Mouse (Mus musculus) kidney, embryonic 15.5 days (tissue): ENCODE data around the gene Myo16. TPM values are rescaled to one million over a fixed set of nuclear protein-coding genes. Genes with fewer than 3 reads are reported as not detected.

Experiments used
- ATAC-seq: fragments of 200-750 bp; cut with Nextera tagmentation; replicated peaks from 2 replicates; pipeline ENCODE4 v1.8.0; 2017; ENCODE audit warnings: moderate TSS enrichment; ENCODE audit not compliant: low FRiP score
- H3K27ac ChIP-seq: fragments of 300-500 bp; sonication (generic); 2 replicates; pipeline ENCODE4 v1.5.1; 2015; ENCODE audit warnings: mild to moderate bottlenecking, inconsistent platforms
- H3K27me3 ChIP-seq: fragments of 300-500 bp; sonication (generic); 2 replicates; pipeline ENCODE4 v1.6.1; 2015; ENCODE audit warnings: inconsistent platforms
- H3K36me3 ChIP-seq: fragments of 300-500 bp; sonication (generic); 2 replicates; pipeline ENCODE4 v1.6.1; 2015; ENCODE audit warnings: inconsistent platforms
- H3K4me1 ChIP-seq: fragments of 300-500 bp; sonication (generic); 2 replicates; pipeline ENCODE4 v1.6.1; 2015; ENCODE audit warnings: inconsistent platforms
- H3K4me2 ChIP-seq: fragments of 300-500 bp; sonication (generic); 2 replicates; pipeline ENCODE4 v1.6.1; 2015; ENCODE audit warnings: moderate library complexity, mild to moderate bottlenecking, inconsistent platforms
- H3K4me3 ChIP-seq: fragments of 300-500 bp; sonication (generic); replicated peaks from 2 replicates; pipeline ENCODE4 v1.5.1; 2015; ENCODE audit warnings: mild to moderate bottlenecking, inconsistent platforms
- H3K9ac ChIP-seq: fragments of 300-500 bp; sonication (generic); 2 replicates; pipeline ENCODE4 v1.6.1; 2015; ENCODE audit warnings: mild to moderate bottlenecking, inconsistent platforms
- H3K9me3 ChIP-seq: fragments of 300-500 bp; sonication (generic); replicated peaks from 2 replicates; pipeline ENCODE4 v1.6.1; 2016; ENCODE audit warnings: inconsistent platforms
- WGBS: fragments of 180-500 bp; shearing (Covaris S2); methylation state at CpG from one replicate; pipeline ENCODE4 v1.1.7; 2015; ENCODE audit warnings: mixed read lengths; 5-methylcytosine and 5-hydroxymethylcytosine counted together
- polyA plus RNA-seq: library from polyadenylated mRNA; unstranded; fragments of >200 nt; fragmentation: Nextera tagmentation; extraction: Ambion mirVana; gene quantifications from 2 replicates; pipeline ENCODE4 v1.2.1, GENCODE M21; 2015

Myo16 gene
- polyA plus RNA-seq, 1 experiment from 2014 or later = 0.34 TPM

DNA sequence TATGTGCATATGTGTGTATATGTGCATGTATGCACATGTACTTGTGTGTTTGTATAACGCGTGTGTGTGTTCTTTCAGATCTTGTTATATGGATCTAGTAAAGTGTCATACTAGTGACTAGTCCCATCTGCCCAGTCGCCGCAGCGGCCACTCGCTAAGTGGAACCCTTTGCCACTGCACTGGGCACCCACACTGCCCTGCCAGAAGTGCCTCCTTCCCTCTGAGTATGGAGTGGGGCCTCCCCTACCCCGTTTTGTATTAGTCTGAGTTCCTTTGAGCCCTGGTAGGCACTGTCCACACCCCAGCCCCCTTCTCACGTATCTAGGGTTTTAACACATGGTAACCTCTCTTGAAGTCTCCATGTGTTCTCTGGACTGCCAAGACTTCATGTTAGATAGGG is 264.3 kb downstream of the Myo16 start:
- no peak for ATAC-seq
- H3K9ac ChIP-seq = no peak overlapping the region
- 84% methylated on average over 8 of the region's 8 CpGs for WGBS

DNA sequence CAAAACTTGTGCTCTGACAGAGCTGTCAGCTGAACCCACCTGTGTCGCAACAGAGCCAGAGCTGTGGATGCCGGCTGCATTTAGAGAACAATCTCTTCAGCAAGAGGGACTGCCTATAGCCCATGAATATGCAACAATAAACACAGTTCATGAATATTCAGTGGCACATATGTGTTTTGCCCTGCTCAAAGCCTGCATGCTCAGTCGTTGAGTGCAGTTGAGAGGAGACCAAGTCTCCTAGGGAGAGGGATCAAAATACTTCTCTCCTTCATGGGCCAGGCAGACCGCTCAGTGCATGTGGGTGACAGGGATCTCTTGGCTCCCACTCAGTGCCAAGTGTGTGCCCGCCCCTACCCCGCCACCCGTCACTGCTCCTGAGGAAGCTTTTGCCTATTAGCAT is 265.3 kb downstream of the Myo16 start:
- Histone ChIP-seq H3K4me3 (no peak overlapping the region), H3K27me3 (no peaks in the 10 kb centered on the region), H3K4me1 (peaks cover 9% of the 10 kb centered on the region), H3K27ac (no peak overlapping the region), H3K9me3 (no peaks in the 10 kb centered on the region), H3K36me3 (no peaks in the 10 kb centered on the region), H3K9ac (no peak overlapping the region), H3K4me2 (no peak overlapping the region)
- 81% methylated on average over 7 of the region's 7 CpGs for WGBS
- no peak for ATAC-seq

More for the DNA sequence above, 264.3 kb downstream of the Myo16 start:
- Histone ChIP-seq H3K36me3 (no peaks in the 10 kb centered on the region), H3K27me3 (no peaks in the 10 kb centered on the region), H3K4me3 (no peak overlapping the region), H3K4me1 (peaks cover 9% of the 10 kb centered on the region), H3K9me3 (no peaks in the 10 kb centered on the region), H3K4me2 (no peak overlapping the region), H3K27ac (no peak overlapping the region)

DNA sequence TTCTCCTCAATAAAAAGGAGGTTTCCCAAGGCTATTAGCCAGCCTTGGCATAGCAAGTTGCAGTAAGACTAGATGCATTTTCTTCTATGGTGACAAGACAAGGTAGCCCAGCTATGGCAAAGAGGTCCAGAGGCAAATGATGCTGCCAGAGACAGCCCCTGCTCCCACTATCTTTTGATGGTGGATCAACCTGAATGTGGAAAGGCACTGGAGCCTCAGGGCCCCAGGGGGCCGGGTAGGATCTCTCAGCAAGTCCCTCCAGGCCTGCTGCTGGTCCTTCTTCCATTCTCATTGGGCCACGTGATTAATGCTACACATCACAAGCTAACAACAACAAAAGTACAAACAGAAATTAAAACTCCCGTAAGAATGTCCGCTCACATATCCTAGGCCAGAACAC is 266.0 kb downstream of the Myo16 start:
- WGBS = 72% methylated on average over 4 of the region's 4 CpGs
- no peaks in the 10 kb centered on the region for H3K9me3 ChIP-seq
- no peak for ATAC-seq

DNA sequence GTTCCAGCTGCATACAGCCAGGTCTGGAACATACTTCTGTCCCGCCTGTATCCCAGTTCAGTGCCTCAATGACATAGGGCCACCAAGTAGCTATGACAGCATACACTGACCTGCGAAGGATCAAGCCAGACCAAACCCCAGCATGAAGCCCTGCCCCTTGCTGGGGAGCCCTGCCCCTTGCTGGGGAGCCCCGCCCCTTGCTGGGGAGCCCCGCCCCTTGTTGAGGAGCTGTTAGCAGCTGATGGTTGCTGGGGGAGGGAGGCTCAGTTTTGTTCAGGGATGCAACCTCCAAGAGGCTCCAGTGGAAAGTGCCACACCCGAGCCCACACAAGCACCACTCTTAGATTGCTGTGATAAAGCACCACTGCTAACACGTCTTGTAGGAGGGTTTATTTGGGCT is 266.8 kb downstream of the Myo16 start:
- 78% methylated on average over 6 of the region's 6 CpGs for WGBS
- Histone ChIP-seq H3K9ac (no peak overlapping the region), H3K27ac (no peak overlapping the region), H3K36me3 (no peaks in the 10 kb centered on the region), H3K4me3 (no peak overlapping the region), H3K27me3 (no peaks in the 10 kb centered on the region), H3K4me1 (0 out of 2 replicates have a peak, but pooled peaks cover 5% of the 10 kb centered on the region), H3K4me2 (no peak overlapping the region), H3K9me3 (no peaks in the 10 kb centered on the region)
- no peak for ATAC-seq

More for the DNA sequence above, 266.0 kb downstream of the Myo16 start:
- no peak overlapping the region for H3K27ac ChIP-seq
- H3K4me2 ChIP-seq = no peak overlapping the region
- H3K27me3 ChIP-seq = no peaks in the 10 kb centered on the region
- no peak overlapping the region for H3K9ac ChIP-seq
- H3K36me3 ChIP-seq = no peaks in the 10 kb centered on the region
- no peak overlapping the region for H3K4me3 ChIP-seq
- H3K4me1 ChIP-seq = peaks cover 9% of the 10 kb centered on the region

DNA sequence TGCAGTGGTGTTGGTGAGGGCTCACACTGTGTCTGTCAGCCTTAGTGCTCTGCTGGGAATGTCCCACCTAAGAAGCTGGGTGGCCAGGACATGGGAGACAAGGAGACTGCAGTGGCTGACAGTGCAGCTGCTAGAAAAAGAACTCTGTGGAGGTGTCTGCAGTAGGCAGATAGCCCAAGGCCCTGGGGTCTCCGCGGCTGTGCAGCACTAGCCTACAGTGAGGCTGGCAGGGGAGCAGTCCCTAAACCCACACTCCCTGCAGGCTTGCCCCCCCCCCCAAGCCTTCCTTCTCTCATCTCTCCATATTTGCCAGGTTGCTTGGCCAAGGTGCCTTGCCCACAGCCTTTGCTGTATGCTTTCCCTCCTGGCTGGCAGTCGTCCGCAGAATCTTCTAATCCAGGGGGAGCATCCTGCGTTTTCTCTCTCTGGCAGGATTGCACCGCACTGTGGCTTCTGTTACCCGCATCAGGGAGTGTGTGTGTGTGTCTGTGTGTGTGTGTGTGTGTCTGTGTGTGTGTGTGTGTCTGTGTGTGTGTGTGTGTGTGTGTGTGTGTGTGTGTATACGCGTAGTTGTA is 267.9 kb downstream of the Myo16 start:
- Histone ChIP-seq H3K27ac (no peak overlapping the region), H3K4me2 (no peak overlapping the region), H3K9ac (no peak overlapping the region), H3K4me1 (0 out of 2 replicates have a peak, but pooled peaks cover 2% of the 10 kb centered on the region), H3K4me3 (no peak overlapping the region), H3K27me3 (no peaks in the 10 kb centered on the region), H3K9me3 (no peaks in the 10 kb centered on the region), H3K36me3 (no peaks in the 10 kb centered on the region)
- WGBS = 89% methylated on average over 9 of the region's 9 CpGs
- ATAC-seq = no peak

DNA sequence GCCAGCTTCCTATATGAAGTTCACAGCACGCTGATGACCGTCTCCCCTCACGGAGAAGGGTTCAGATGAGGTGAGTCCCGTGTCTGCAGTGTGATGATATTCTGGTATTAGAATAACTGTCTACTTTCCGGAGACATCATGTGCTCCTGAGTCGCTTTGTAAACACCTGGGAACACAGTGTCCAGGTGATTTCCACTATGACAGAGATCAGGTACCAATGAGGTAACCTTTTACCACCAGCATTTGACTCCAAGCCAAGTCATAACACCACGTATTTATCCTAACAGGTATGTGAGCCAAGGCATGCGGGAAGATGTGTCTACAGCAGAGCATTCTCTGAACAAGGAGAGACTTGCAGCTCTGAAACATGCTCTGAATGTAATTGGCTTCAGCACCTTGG is 281.8 kb downstream of the Myo16 start:
- Histone ChIP-seq H3K9ac (no peak overlapping the region), H3K4me2 (no peak overlapping the region)

DNA sequence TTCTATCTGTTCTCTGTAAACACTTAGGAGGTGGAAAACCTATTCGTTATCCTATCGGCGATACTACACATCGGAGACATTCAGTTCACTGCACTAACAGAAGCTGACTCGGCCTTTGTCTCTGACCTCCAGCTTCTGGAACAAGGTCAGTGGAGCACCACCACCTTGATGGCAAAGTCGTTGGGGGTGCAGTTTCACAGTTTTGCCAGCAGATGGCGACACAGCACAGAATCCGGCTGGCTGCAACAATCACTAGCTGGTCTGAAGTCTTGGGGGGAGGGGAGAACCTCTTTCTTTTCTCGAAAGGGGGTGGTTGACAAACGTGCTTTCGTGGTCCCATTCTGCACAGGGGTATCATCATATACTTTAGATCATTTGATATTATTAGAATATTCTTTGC is 285.1 kb downstream of the Myo16 start:
- H3K4me1 ChIP-seq = peaks cover 14% of the 10 kb centered on the region
- H3K4me2 ChIP-seq = no peak overlapping the region
- 17% methylated on average over 11 of the region's 11 CpGs for WGBS
- no peaks in the 10 kb centered on the region for H3K9me3 ChIP-seq
- H3K9ac ChIP-seq = no peak overlapping the region
- ATAC-seq = peak; percentile 25; the same call in 1 of the 2 replicates
- H3K27ac ChIP-seq = no peak overlapping the region
- no peak overlapping the region for H3K4me3 ChIP-seq
- no peaks in the 10 kb centered on the region for H3K36me3 ChIP-seq
- H3K27me3 ChIP-seq = peaks cover 3% of the 10 kb centered on the region; the same call in 1 of the 2 replicates

More for the DNA sequence above, 281.8 kb downstream of the Myo16 start:
- no peaks in the 10 kb centered on the region for H3K36me3 ChIP-seq
- peaks cover 13% of the 10 kb centered on the region for H3K4me1 ChIP-seq
- no peaks in the 10 kb centered on the region for H3K9me3 ChIP-seq
- 89% methylated on average over 8 of the region's 8 CpGs for WGBS
- H3K27ac ChIP-seq = no peak overlapping the region
- ATAC-seq = no peak
- H3K27me3 ChIP-seq = peaks cover 3% of the 10 kb centered on the region; the same call in 1 of the 2 replicates
- H3K4me3 ChIP-seq = no peak overlapping the region

DNA sequence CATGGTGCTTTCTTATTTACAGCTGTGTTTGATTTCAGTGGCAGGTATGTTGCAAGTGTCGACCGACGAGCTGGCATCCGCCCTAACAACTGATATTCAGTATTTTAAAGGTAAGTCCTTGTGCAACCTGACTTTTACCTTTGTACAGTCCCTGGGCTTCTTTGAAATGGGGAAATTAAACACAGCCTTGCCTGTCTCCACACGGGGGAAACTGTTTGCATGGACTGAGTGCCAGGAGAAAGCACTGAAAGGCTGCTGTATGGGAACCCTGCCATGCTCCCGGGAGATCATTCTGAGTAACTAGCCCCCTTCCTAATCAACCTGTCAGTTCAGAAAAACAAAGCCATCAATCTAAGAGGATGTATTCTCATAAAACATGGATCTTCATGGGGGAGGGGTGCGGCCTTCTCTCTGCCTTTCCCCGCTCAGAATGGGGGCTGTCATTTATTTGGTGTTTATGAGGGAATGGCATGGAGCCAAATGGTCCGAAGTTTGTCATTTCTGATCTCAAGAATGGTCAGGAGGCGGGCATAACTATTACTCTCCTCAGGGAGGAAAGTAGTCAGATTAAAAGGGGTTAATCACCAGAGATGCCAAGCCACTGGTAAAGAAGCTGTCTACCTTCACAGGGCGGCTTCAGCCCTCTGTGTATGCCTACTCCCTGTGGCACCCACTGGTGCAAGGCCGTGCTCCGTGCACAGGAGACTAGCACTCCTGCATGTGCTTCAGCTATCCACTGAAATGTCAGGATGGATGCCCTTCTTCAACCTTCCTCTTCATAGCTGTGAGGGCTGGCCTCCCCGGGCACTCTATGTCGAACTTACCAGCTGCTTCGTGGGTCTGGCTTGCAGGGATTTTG is 286.1 kb downstream of the Myo16 start:
- H3K9me3 ChIP-seq = no peaks in the 10 kb centered on the region
- no peak overlapping the region for H3K4me2 ChIP-seq
- no peak overlapping the region for H3K27ac ChIP-seq
- no peak for ATAC-seq
- WGBS = 55% methylated on average over 16 of the region's 16 CpGs
- H3K4me3 ChIP-seq = no peak overlapping the region
- H3K4me1 ChIP-seq = peaks cover 14% of the 10 kb centered on the region
- H3K9ac ChIP-seq = no peak overlapping the region
- H3K27me3 ChIP-seq = peaks cover 3% of the 10 kb centered on the region; the same call in 1 of the 2 replicates
- no peaks in the 10 kb centered on the region for H3K36me3 ChIP-seq

DNA sequence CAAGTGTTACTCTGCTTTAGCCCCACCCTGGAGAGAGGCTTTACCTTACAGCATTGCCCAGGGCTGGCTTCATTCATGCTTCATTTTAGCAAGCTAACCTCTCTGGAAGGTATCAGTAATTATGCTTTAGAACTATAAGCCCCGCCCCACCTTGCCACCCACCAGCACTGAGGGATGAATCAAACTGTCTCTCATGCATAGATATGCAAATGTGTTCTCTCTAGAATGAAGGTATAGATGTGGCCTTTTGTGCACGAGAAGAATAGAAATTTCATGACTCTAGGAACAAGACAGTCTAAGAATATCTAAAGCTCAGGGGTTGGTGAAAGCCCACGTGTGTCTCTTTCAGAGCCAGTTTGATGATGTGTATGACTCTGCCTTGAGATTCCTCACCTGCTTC is 288.9 kb downstream of the Myo16 start:
- Histone ChIP-seq H3K4me1 (peaks cover 14% of the 10 kb centered on the region), H3K27me3 (no peaks in the 10 kb centered on the region), H3K27ac (no peak overlapping the region), H3K9ac (no peak overlapping the region), H3K4me3 (no peak overlapping the region), H3K36me3 (no peaks in the 10 kb centered on the region), H3K9me3 (no peaks in the 10 kb centered on the region), H3K4me2 (no peak overlapping the region)
- WGBS = 73% methylated on average over 3 of the region's 3 CpGs
- ATAC-seq = no peak

DNA sequence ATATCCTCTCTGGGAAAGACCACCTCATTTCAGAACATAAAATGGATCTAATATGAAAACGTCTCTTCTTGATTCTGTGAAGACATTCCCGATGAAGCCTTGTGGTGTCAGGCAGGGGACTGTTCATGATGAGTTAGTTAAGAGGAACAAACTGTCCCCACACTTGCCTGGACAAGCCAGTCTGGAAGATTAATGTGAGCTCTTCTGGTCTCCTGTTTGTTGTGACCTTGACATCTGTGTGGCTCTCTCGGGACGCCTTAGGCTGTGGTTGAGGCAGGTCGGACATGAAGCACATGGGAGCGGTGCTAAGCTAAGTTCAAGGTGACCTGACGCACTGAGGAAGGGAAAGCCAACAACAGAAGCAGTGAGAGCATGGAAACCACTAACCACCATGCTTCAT is 291.3 kb downstream of the Myo16 start:
- Histone ChIP-seq H3K4me3 (no peak overlapping the region), H3K4me1 (peaks cover 5% of the 10 kb centered on the region; the same call in 1 of the 2 replicates), H3K4me2 (no peak overlapping the region), H3K9me3 (no peaks in the 10 kb centered on the region), H3K9ac (no peak overlapping the region), H3K27ac (no peak overlapping the region), H3K27me3 (no peaks in the 10 kb centered on the region; the same call in 1 of the 2 replicates), H3K36me3 (no peaks in the 10 kb centered on the region)
- WGBS = 62% methylated on average over 7 of the region's 7 CpGs
- no peak for ATAC-seq

DNA sequence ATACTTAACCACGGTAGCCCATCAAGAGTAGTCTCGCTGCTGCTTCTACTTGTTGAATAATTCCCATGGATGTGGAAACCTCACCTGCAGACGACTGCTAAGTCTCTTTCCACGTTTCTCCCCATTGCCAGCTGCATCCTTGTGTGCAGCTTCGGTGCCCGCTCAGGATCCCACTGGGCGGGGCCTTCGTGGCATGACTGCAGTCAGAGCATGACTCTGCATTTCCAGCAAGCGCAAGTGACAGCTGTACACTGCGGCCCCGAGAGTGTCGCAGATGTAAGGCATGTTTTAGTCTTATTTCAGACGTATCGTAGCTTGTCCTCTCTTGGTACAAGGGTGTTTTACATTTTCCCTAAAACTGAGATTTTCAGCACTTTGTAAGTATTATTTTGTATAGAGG is 294.8 kb downstream of the Myo16 start:
- Histone ChIP-seq H3K9ac (no peak overlapping the region), H3K9me3 (no peaks in the 10 kb centered on the region), H3K4me2 (no peak overlapping the region), H3K36me3 (no peaks in the 10 kb centered on the region), H3K27ac (no peak overlapping the region), H3K4me3 (no peak overlapping the region), H3K27me3 (no peaks in the 10 kb centered on the region; the same call in 1 of the 2 replicates), H3K4me1 (no peaks in the 10 kb centered on the region)
- WGBS = 80% methylated on average over 14 of the region's 14 CpGs
- ATAC-seq = no peak

DNA sequence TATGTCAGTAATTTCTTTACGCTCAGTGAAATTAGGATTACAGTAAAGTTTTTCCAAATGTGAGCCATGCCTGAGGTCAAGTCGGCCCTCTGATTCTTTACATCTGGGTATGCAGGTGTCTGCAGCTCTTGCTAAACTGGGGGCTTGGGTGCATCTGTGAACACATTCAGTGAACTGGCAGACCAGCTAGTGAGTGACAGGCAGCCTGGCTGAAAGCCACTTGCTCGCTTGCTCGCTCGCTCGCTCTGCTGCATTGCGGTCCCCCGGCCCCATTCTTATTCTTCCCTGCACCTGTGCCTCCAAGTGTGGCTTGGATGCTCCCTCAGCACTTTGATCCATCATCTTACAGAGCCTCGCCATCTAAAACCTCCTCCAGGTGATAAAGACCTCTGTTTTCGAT is 299.3 kb downstream of the Myo16 start:
- Histone ChIP-seq H3K4me1 (peaks cover 10% of the 10 kb centered on the region), H3K27ac (no peak overlapping the region), H3K4me2 (no peak overlapping the region), H3K9me3 (no peaks in the 10 kb centered on the region), H3K9ac (no peak overlapping the region), H3K4me3 (no peak overlapping the region), H3K36me3 (no peaks in the 10 kb centered on the region), H3K27me3 (no peaks in the 10 kb centered on the region; the same call in 1 of the 2 replicates)
- 73% methylated on average over 10 of the region's 10 CpGs for WGBS
- no peak for ATAC-seq
